Mouse (Mus musculus): ENCODE results near the gene Sipa1l2. TPM values are rescaled to one million over a fixed set of nuclear protein-coding genes. Genes with fewer than 3 reads are reported as not detected.

Sipa1l2 gene
- 0.64 and 0.69 TPM in 2 replicates for polyA plus RNA-seq (2012; rRNA removed)
- 0.39 and 0.47 TPM in 2 replicates for polyA plus RNA-seq (2014; fragmentation: Nextera tagmentation; extraction: Ambion mirVana)

GRCm38 (mm10) chr8:125569533-125570365, at the start of gene Sipa1l2:
Gene Sipa1l2, minus strand, starts transcription at chr8:125569808.
- H3K27me3 ChIP-seq (ENCODE audit: control insufficient read depth, insufficient read depth, low read length): peaks cover 24% of the 10 kb centered on the region
- no peak within 1 kb of the TSS for H3K27ac ChIP-seq
- H3K36me3 ChIP-seq (replicated peaks; ENCODE audit: control insufficient read depth, insufficient read depth, low read depth): no peaks in the 10 kb centered on the region
- H3K9me3 ChIP-seq (ENCODE audit: control insufficient read depth, low read length): no peaks in the 10 kb centered on the region
- H3K4me2 ChIP-seq (ENCODE audit: low read depth): peak within 1 kb of the TSS; percentile 77
- H3K4me3 ChIP-seq (ENCODE audit: insufficient read depth in 1 of 2, low read depth in 2 of 2, low read length in 2 of 2): peak within 1 kb of the TSS; percentile 57 to 61
- H3K9ac ChIP-seq (replicated peaks): no peak within 1 kb of the TSS
- DNase-seq (ENCODE audit: low read depth in 3 of 3, low spot score in 3 of 3) (peak; percentile 68 to 75 (median 72)), ATAC-seq (ENCODE audit: insufficient read depth) (peak; percentile 92)
- TF ChIP-seq CTCF (IDR thresholded peaks at IDR 0.05; ENCODE audit: low read depth): no peak
- no peak for TF ChIP-seq EP300 (IDR thresholded peaks at IDR 0.05; ENCODE audit: low read depth)
- 0 out of 4 replicates have a peak, but pooled peaks cover 0 to 3% of the 10 kb centered on the region in 2 experiments for H3K4me1 ChIP-seq (replicated peaks; ENCODE audit: control insufficient read depth in 2 of 2, insufficient read depth in 2 of 2, low read length in 1 of 2)
- under 1% methylated on average over 106 of the region's 129 CpGs for WGBS (ENCODE audit: insufficient replicate concordance)

- DNase-seq (ENCODE audit: low read depth in 3 of 3, low spot score in 3 of 3) (no peak), ATAC-seq (ENCODE audit: insufficient read depth) (no peak)
- Histone ChIP-seq H3K36me3 (replicated peaks; ENCODE audit: control insufficient read depth, insufficient read depth, low read depth) (no peaks in the 10 kb centered on the region), H3K9ac (replicated peaks) (no peak overlapping the region), H3K4me2 (ENCODE audit: low read depth) (no peak overlapping the region), H3K4me1 (replicated peaks; ENCODE audit: control insufficient read depth in 2 of 2, insufficient read depth in 2 of 2, low read length in 1 of 2) (peaks cover 0 to 12% of the 10 kb centered on the region in 2 experiments; a peak in 2 of 4 replicates), H3K27me3 (ENCODE audit: control insufficient read depth, insufficient read depth, low read length) (no peaks in the 10 kb centered on the region), H3K9me3 (ENCODE audit: control insufficient read depth, low read length) (no peaks in the 10 kb centered on the region), H3K4me3 (ENCODE audit: insufficient read depth in 1 of 2, low read depth in 2 of 2, low read length in 2 of 2) (no peak overlapping the region), H3K27ac (no peak overlapping the region)
- 73% methylated on average over 16 of the region's 16 CpGs for WGBS (ENCODE audit: insufficient replicate concordance)
- TF ChIP-seq EP300 (IDR thresholded peaks at IDR 0.05; ENCODE audit: low read depth) (no peak), CTCF (IDR thresholded peaks at IDR 0.05; ENCODE audit: low read depth) (no peak)
These were observed 49.1 kb upstream of the Sipa1l2 start for GRCm38 (mm10) chr8:125618543-125619335.

GRCm38 (mm10) chr8:125616935-125617334, 47.3 kb upstream of the Sipa1l2 start:
- DNase-seq (ENCODE audit: low read depth in 3 of 3, low spot score in 3 of 3) (no peak), ATAC-seq (ENCODE audit: insufficient read depth) (no peak)
- no peak overlapping the region for H3K9ac ChIP-seq (replicated peaks)
- no peak for TF ChIP-seq EP300 (IDR thresholded peaks at IDR 0.05; ENCODE audit: low read depth)
- H3K9me3 ChIP-seq (ENCODE audit: control insufficient read depth, low read length): no peaks in the 10 kb centered on the region
- no peaks in the 10 kb centered on the region for H3K27me3 ChIP-seq (ENCODE audit: control insufficient read depth, insufficient read depth, low read length)
- no peak overlapping the region for H3K4me3 ChIP-seq (ENCODE audit: insufficient read depth in 1 of 2, low read depth in 2 of 2, low read length in 2 of 2)
- 55% methylated on average over 5 of the region's 5 CpGs for WGBS (ENCODE audit: insufficient replicate concordance)
- no peak overlapping the region for H3K4me2 ChIP-seq (ENCODE audit: low read depth)
- H3K27ac ChIP-seq: no peak overlapping the region
- H3K4me1 ChIP-seq (replicated peaks; ENCODE audit: control insufficient read depth in 2 of 2, insufficient read depth in 2 of 2, low read length in 1 of 2): peaks cover 0 to 12% of the 10 kb centered on the region in 2 experiments; a peak in 2 of 4 replicates
- no peaks in the 10 kb centered on the region for H3K36me3 ChIP-seq (replicated peaks; ENCODE audit: control insufficient read depth, insufficient read depth, low read depth)

GRCm38 (mm10) chr8:125616039-125616438, 46.4 kb upstream of the Sipa1l2 start:
- no peaks in the 10 kb centered on the region for H3K27me3 ChIP-seq (ENCODE audit: control insufficient read depth, insufficient read depth, low read length)
- H3K9ac ChIP-seq (replicated peaks): no peak overlapping the region
- no peaks in the 10 kb centered on the region for H3K9me3 ChIP-seq (ENCODE audit: control insufficient read depth, low read length)
- no peak for DNase-seq (ENCODE audit: low read depth in 3 of 3, low spot score in 3 of 3)
- ATAC-seq (ENCODE audit: insufficient read depth): no peak
- no peak overlapping the region for H3K4me3 ChIP-seq (ENCODE audit: insufficient read depth in 1 of 2, low read depth in 2 of 2, low read length in 2 of 2)
- peaks cover 0 to 12% of the 10 kb centered on the region in 2 experiments; a peak in 2 of 4 replicates for H3K4me1 ChIP-seq (replicated peaks; ENCODE audit: control insufficient read depth in 2 of 2, insufficient read depth in 2 of 2, low read length in 1 of 2)
- WGBS (ENCODE audit: insufficient replicate concordance): 68% methylated on average over 3 of the region's 3 CpGs
- H3K36me3 ChIP-seq (replicated peaks; ENCODE audit: control insufficient read depth, insufficient read depth, low read depth): no peaks in the 10 kb centered on the region
- no peak overlapping the region for H3K27ac ChIP-seq
- TF ChIP-seq CTCF (IDR thresholded peaks at IDR 0.05; ENCODE audit: low read depth) (no peak), EP300 (IDR thresholded peaks at IDR 0.05; ENCODE audit: low read depth) (no peak)
- no peak overlapping the region for H3K4me2 ChIP-seq (ENCODE audit: low read depth)

- Histone ChIP-seq H3K27ac (no peak overlapping the region), H3K9me3 (ENCODE audit: control insufficient read depth, low read length) (no peaks in the 10 kb centered on the region), H3K36me3 (replicated peaks; ENCODE audit: control insufficient read depth, insufficient read depth, low read depth) (no peaks in the 10 kb centered on the region), H3K4me3 (ENCODE audit: insufficient read depth in 1 of 2, low read depth in 2 of 2, low read length in 2 of 2) (no peak overlapping the region), H3K27me3 (ENCODE audit: control insufficient read depth, insufficient read depth, low read length) (no peaks in the 10 kb centered on the region), H3K4me2 (ENCODE audit: low read depth) (no peak overlapping the region), H3K4me1 (replicated peaks; ENCODE audit: control insufficient read depth in 2 of 2, insufficient read depth in 2 of 2, low read length in 1 of 2) (0 out of 4 replicates have a peak, but pooled peaks cover 0 to under 1% of the 10 kb centered on the region in 2 experiments), H3K9ac (replicated peaks) (no peak overlapping the region)
- TF ChIP-seq CTCF (IDR thresholded peaks at IDR 0.05; ENCODE audit: low read depth) (no peak), EP300 (IDR thresholded peaks at IDR 0.05; ENCODE audit: low read depth) (no peak)
- ATAC-seq (ENCODE audit: insufficient read depth): no peak
- 61% methylated on average over 2 of the region's 2 CpGs for WGBS (ENCODE audit: insufficient replicate concordance)
- no peak for DNase-seq (ENCODE audit: low read depth in 3 of 3, low spot score in 3 of 3)
These were observed 43.9 kb upstream of the Sipa1l2 start for GRCm38 (mm10) chr8:125613552-125613951.
